Mouse (Mus musculus): Measurements from ENCODE around the gene Msi2.
A peak's percentile ranks its signal among the peaks of the same experiment; 100 is the strongest.

Msi2 gene

GRCm38 (mm10) chr11:88441871-88442740 is 276.2 kb downstream of the Msi2 start:
- DNase-seq (ENCODE audit: low spot score) = no peak

GRCm38 (mm10) chr11:88438659-88439058 is 279.7 kb downstream of the Msi2 start:
- no peak for DNase-seq (ENCODE audit: low spot score)

- no peak for DNase-seq (ENCODE audit: low spot score)
Observed at GRCm38 (mm10) chr11:88436596-88436995, 281.7 kb downstream of the Msi2 start.

- DNase-seq (ENCODE audit: low spot score) = no peak
Observed at GRCm38 (mm10) chr11:88435543-88435942, 282.8 kb downstream of the Msi2 start.

DNA sequence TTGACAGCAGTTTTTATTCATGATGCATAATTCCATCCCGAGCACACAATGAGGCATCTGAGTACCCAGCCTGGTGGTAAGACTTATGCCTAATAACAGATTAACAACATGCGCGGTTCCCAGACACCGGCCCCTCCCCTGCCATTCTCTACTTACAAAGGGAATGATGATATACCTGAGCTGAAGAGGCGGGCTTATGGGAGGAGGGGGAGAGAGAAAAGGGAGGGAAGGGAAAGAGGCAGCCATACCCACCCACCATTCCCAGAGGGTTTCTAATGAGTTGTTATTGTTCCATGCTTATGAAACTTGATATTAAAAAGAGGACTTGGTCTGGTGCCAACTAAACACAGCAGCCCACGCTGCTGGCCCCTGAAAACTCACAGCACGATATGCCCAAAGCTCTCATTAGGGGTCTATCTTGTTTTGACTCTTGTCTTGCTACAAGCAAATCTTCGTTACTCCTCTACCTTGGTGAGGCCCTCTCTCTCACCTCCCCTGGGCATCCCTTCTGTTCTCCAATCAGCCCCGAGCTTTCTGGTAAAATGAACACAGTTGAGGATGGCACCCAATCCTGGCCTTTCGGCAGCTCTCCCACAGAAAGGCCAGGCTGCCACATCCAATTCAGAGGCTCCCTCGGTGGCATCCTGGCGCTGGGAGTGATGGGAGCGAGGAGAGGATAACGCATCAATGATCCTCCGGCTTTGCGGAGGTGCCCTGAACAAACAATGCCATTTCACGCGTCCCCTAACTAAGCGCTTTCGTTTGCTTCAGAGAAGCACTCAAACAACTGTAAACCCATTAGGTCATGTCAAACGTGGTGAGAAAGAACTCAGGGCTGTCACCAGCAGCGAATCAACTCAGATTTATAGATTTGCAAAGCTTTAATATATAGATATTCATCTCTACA is 286.7 kb downstream of the Msi2 start:
- DNase-seq (ENCODE audit: low spot score) = no peak

DNA sequence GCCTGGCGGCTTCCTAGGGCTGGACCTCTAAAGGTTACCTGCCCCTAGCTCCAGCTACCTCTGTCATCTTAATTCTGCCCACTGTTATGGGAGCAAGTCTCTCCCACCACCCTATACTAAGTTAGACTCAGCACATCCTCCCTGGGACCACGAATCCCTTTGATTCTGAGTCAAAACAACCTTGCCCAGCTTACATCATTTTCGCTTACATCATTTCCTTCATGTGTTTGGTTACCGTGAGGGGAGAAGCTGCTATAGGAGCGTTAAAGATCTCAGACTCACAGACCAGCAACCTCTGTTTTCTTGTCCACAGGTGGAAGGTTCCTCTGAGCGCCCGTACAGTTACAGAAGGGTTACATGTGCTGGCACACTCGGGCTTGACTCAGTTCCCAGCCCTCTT is 288.0 kb downstream of the Msi2 start:
- no peak for DNase-seq (ENCODE audit: low spot score)

- no peak for DNase-seq (ENCODE audit: low spot score)
Observed at GRCm38 (mm10) chr11:88429680-88430079, 288.6 kb downstream of the Msi2 start.

- no peak for DNase-seq (ENCODE audit: low spot score)
Observed at GRCm38 (mm10) chr11:88425631-88426101, 292.6 kb downstream of the Msi2 start.

DNA sequence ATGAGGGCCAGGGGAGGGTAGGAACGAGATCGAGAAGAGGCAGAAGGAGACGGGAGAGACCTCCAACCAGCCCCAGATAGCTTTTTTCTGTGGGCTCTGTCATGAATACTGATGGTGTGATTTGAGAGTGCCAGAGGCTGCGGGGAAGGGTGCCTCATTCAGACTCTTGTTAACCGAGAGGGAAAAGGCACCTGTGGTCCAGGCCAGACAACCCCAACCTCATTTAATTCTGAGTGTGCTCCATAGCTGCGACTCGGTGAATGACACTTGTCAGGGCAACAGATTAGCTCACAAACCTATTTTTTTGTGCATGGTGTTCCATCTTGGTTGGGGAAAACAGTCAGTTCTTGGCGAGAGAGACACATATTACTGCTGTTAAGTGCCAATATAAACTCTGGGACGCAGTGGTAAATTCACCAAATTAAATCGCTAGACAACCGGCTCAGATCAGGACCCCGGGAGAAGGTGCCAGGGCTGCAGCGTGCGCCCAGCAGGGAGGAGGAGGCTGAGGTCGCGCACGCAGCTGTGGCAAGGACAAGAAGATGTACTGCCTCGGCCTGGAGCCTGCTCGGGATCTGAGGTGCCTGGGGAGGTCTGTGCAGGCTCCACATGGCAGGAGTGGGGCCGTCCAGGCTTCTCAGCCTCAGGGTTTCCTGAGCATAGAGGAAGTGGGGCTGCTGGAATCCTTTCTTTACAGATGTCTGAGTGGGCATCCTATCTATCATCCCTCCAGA is 294.1 kb downstream of the Msi2 start:
- no peak for DNase-seq (ENCODE audit: low spot score)

- no peak for DNase-seq (ENCODE audit: low spot score)
Observed at GRCm38 (mm10) chr11:88421057-88421578, 297.2 kb downstream of the Msi2 start.

- no peak for DNase-seq (ENCODE audit: low spot score)
Observed at GRCm38 (mm10) chr11:88419657-88420366, 298.5 kb downstream of the Msi2 start.

- DNase-seq (ENCODE audit: low spot score) = no peak
Observed at GRCm38 (mm10) chr11:88419064-88419463, 299.2 kb downstream of the Msi2 start.

GRCm38 (mm10) chr11:88414157-88414870 is 304.0 kb downstream of the Msi2 start:
- no peak for DNase-seq (ENCODE audit: low spot score)

DNA sequence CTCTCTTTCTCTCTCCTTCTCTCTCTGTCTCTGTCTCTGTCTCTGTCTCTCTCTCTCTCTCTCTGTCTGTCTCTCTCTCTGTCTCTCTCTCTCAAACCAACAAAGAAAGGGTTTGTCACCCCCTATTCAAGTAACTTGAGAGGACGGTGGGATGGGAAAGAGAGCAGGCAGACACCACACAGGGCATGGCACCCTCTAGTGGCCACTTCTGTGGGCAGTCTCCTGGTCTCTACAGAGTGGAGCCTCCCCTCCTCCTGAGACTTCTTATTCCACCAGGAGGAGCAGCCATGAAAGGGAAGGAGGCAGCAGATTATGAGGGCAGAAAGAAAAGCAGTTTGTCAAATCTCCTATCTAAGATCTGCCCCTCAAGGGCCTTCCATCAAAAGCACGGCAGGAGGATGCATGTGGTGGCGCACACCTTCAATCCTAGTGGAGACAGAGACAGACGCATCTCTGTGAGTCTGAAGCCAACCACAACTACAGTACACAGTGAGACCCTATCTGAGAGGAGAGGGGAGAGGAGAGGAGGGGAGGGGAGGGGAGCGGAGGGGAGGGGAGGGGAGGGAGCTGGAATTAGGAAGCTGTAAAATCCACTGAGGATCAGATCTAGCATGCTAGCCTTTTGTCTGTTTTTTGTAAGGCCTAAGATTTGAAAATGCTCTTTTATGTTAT is 305.8 kb downstream of the Msi2 start:
- DNase-seq (ENCODE audit: low spot score) = peak; percentile 35

DNA sequence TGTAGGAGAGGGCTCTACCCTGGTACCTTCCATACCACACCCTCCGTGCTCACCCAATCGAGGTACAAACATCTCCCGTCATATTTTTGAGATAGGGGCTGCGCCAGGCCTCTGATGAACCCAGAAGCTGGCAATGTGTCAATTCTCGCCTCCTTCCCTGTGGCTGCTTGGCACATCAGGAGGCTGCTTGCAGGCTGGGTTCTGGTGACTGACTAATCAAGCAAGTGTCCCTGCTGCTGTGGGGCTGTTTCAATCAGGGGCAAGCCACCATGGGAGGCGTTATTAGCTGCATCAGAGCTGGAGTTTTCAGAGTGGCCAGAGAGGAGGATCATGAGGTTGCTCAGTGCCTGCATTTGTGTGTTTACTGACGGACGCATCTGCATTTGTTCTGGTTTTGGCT is 310.0 kb downstream of the Msi2 start:
- DNase-seq (ENCODE audit: low spot score) = no peak

GRCm38 (mm10) chr11:88406408-88406915 is 311.9 kb downstream of the Msi2 start:
- no peak for DNase-seq (ENCODE audit: low spot score)

DNA sequence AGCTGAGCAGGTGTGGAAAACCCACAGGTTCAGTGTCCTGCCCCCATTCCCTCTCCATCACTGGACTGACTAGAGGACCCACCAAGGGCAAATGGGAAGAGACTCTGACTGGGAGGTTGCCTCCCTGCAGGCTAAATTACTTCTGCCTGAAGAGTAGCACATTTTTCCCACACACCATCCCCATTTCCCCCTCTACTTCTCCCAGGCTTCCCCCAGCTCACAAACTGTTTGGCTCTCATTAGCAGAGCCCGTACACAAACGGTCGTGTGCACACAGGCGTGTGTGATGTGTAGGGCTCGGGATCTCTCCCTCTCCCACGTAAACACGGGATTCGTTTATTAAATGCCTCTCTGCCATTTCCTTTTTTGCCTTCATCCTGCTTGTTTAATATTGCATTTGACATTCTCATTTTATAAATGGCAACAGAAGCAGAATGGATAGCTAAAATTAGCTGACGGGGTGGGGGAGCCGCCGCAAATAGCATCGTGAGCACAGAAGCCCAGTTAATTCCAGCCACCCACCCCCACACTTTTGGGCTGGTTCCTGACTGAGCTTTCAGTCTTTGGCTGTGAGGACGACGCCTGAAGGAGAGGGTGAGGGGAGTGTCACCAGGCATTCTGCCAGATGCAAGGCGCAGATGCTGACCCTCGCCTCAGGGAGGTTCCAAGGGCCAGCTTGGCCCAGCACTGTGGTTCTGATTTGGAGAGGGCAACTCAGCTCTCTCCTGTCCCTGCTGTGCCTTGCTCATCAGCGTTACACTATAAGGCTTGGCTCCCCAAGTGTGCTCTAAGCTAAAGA is 313.3 kb downstream of the Msi2 start:
- DNase-seq (ENCODE audit: low spot score) = peak; percentile 14

GRCm38 (mm10) chr11:88404247-88404677 is 314.1 kb downstream of the Msi2 start:
- no peak for DNase-seq (ENCODE audit: low spot score)

GRCm38 (mm10) chr11:88402290-88402689 is 316.0 kb downstream of the Msi2 start:
- DNase-seq (ENCODE audit: low spot score) = no peak

Data from ovary, postnatal 10 days (tissue).